18 mouse cellular contexts compared by ENCODE assay signal in the genomic region with DNA sequence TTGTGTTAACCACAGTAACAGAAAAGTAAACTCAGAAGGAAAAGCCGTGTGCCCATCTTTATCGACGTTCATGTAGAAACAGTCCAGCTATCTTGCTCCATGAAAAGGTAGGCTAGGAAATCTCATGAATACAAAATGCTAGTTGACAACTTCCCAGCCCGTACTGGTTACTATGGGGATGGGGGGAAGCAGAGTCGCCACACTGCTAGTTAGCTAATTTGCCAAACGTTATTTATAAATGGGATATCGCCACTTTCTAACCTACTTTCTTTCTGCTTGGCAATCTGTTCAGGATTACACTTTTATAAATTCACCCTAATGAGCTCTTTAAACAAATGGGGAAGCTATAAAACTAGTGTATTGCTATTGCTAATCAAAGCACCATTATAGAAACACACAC. TPM values are rescaled to one million over a fixed set of nuclear protein-coding genes. Genes with fewer than 3 reads are reported as not detected.
"Had no signal": no experiment of that assay in that cellular context is flagged by ENCODE, and none has a peak within 500 bp of the region (broad histone marks: within the 10 kb centered on the region; RNA-seq: fewer than 3 reads in every experiment).

No protein-coding gene starts in this region.

- H3K27ac ChIP-seq: macrophage; midbrain, embryonic 13.5 days; midbrain, embryonic 15.5 days; neural tube, embryonic 12.5 days; stomach, embryonic 15.5 days; stomach, postnatal 0 days had no signal

- DNase-seq: lung, adult 18-20 months; lung, embryonic 14.5 days; lung, postnatal 14 days; lung, postnatal 36 days; right cerebral cortex, postnatal 14 days; thymus, adult 2 months; thymus, postnatal 25 days; thymus, postnatal 4 days had no signal

- H3K4me3 ChIP-seq: megakaryocyte, embryonic 14.5 days; midbrain, embryonic 13.5 days; midbrain, embryonic 15.5 days; neural tube, embryonic 12.5 days; stomach, embryonic 15.5 days had no signal

RNA-seq across cellular contexts. Expression of a gene that starts 42.5 kb away (rescaled TPM):
- total RNA-seq: megakaryocyte progenitor cell, adult 5-6 weeks; monocyte, adult 5-6 weeks; neutrophil, adult 5-6 weeks had no signal

RNA-seq across cellular contexts. Expression of a gene that starts 46.6 kb away (rescaled TPM):
- total RNA-seq: megakaryocyte progenitor cell, adult 5-6 weeks had no signal
